Mouse (Mus musculus) intestine, postnatal 0 days (tissue): ENCODE data around the gene Slc44a5. TPM values are rescaled to one million over a fixed set of nuclear protein-coding genes. Genes with fewer than 3 reads are reported as not detected.

Experiments
- ATAC-seq: fragments of 200-750 bp; cut with Nextera tagmentation; 2 replicates; pipeline ENCODE4 v1.8.0; 2017; ENCODE audit warnings: mild to moderate bottlenecking, moderate TSS enrichment, moderate library complexity
- H3K27ac ChIP-seq: fragments of 300-500 bp; sonication (generic); 2 replicates; pipeline ENCODE4 v1.5.1; 2014; ENCODE audit warnings: mild to moderate bottlenecking, low read depth, low read length, moderate library complexity
- H3K27me3 ChIP-seq: fragments of 300-500 bp; sonication (generic); replicated peaks from 2 replicates; pipeline ENCODE4 v1.6.1; 2014; ENCODE audit warnings: low read length, mixed read lengths; ENCODE audit not compliant: control insufficient read depth, insufficient read depth
- H3K36me3 ChIP-seq: fragments of 300-500 bp; sonication (generic); 2 replicates; pipeline ENCODE4 v1.6.1; 2014; ENCODE audit warnings: mild to moderate bottlenecking, moderate library complexity; ENCODE audit not compliant: control insufficient read depth, insufficient read depth
- H3K4me1 ChIP-seq: fragments of 300-500 bp; sonication (generic); replicated peaks from 2 replicates; pipeline ENCODE4 v1.6.1; 2014; ENCODE audit warnings: antibody characterized with exemption, low read length, mixed read lengths; ENCODE audit not compliant: control insufficient read depth, insufficient read depth
- H3K4me2 ChIP-seq: fragments of 300-500 bp; sonication (generic); replicated peaks from 2 replicates; pipeline ENCODE4 v1.6.1; 2014; ENCODE audit warnings: low read depth, mild to moderate bottlenecking, moderate library complexity
- H3K4me3 ChIP-seq: fragments of 300-500 bp; sonication (generic); 2 replicates; pipeline ENCODE4 v1.5.1; 2014; ENCODE audit warnings: low read depth, low read length
- H3K9ac ChIP-seq: fragments of 300-500 bp; sonication (generic); 2 replicates; pipeline ENCODE4 v1.6.1; 2014; ENCODE audit warnings: mild to moderate bottlenecking, low read depth, low read length
- H3K9me3 ChIP-seq: fragments of 300-500 bp; sonication (generic); 2 replicates; pipeline ENCODE4 v1.6.1; 2016; ENCODE audit warnings: mixed run types; ENCODE audit not compliant: control insufficient read depth
- CTCF ChIP-seq: sonication (generic); IDR thresholded peaks from 2 replicates; pipeline ENCODE4 v1.5.1; 2016; ENCODE audit warnings: low read depth, mild to moderate bottlenecking, control low read depth, antibody characterized with exemption, moderate library complexity
- WGBS: fragments of 180-500 bp; shearing (Covaris S2); extraction: QIAGEN DNeasy Blood & Tissue Kit; methylation state at CpG from one replicate; pipeline ENCODE4 v1.1.7; 2014; 5-methylcytosine and 5-hydroxymethylcytosine counted together
- polyA plus RNA-seq: library from polyadenylated mRNA; unstranded; fragments of >200 nt; fragmentation: Nextera tagmentation; extraction: Ambion mirVana; gene quantifications from 2 replicates; pipeline ENCODE4 v1.2.1, GENCODE M21; 2015

The Slc44a5 gene
- polyA plus RNA-seq, 1 experiment from 2014 or later = 0.43 TPM

DNA sequence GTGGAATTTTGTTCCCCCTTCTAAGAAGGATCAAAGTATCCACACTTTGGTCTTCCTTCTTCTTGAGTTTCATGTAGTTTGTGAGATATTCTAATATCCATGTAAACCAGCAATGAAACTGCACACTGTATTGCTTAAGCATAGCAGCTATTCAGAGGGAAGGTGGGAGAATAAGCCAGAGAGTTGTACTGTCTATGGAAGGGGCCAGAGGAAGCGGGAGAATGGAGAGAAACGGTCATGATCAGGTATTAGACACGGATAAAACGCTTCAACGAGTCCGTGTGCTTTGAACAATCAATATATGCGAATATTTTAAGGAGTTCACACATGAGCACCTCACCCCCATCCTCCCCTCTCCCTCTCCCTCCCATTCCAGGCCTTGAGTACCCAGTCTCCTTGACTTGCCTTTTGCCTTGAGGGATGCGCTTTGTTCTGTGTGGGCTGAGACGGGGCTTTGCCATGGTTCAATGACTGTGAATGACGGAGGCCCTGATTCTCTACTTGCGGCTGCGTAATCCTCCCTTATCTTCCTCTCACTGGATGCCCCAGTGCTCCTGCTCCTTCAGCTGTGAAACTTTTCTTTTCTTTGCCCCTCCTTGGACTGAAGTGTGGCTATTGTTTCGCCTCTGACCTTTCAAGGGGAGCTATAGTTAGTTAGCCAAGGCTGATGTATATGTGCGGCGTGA lies 151.8 kb downstream of the Slc44a5 start:
- H3K4me2 ChIP-seq = no peak overlapping the region
- WGBS = 84% methylated on average over 15 of the region's 15 CpGs
- ATAC-seq = no peak
- no peak overlapping the region for H3K4me3 ChIP-seq
- no peak for TF ChIP-seq CTCF
- no peak overlapping the region for H3K27ac ChIP-seq
- no peaks in the 10 kb centered on the region for H3K9me3 ChIP-seq
- H3K27me3 ChIP-seq = no peaks in the 10 kb centered on the region
- no peaks in the 10 kb centered on the region for H3K36me3 ChIP-seq
- H3K9ac ChIP-seq = no peak overlapping the region
- no peaks in the 10 kb centered on the region for H3K4me1 ChIP-seq

DNA sequence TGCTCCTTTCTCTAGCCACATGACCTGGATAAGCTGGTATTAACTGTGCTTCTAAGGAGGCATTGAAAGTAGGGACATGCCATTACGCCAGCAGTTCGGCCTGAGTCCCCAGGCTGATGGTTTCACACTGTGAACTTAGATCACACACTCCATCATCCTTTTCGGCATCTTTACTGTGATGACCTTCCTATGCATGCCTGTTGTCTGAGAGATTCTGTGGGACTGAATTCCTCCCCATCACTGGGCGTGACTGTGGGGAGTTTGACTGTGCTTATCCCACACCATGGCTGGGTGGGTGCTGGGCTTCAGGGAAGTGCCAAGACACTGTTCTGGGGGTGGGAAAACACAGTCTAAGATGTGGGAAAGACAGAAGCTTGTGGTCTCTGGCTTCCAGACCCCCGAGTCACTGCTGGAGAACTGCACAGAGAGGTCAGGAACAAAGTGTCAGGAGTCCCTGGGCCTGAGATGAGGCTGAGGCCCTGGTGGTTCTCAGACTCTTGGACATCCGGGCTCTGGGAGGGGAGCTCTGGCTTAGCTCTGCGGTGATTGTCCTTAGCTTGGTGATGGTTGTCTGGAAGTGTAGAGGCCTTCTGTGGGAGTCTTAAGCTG lies 152.6 kb downstream of the Slc44a5 start:
- H3K27me3 ChIP-seq = no peaks in the 10 kb centered on the region
- TF ChIP-seq CTCF = no peak
- no peak for ATAC-seq
- no peaks in the 10 kb centered on the region for H3K36me3 ChIP-seq
- no peak overlapping the region for H3K4me3 ChIP-seq
- H3K4me2 ChIP-seq = no peak overlapping the region
- H3K27ac ChIP-seq = no peak overlapping the region
- H3K9me3 ChIP-seq = no peaks in the 10 kb centered on the region
- H3K9ac ChIP-seq = no peak overlapping the region
- no peaks in the 10 kb centered on the region for H3K4me1 ChIP-seq
- 81% methylated on average over 7 of the region's 7 CpGs for WGBS

DNA sequence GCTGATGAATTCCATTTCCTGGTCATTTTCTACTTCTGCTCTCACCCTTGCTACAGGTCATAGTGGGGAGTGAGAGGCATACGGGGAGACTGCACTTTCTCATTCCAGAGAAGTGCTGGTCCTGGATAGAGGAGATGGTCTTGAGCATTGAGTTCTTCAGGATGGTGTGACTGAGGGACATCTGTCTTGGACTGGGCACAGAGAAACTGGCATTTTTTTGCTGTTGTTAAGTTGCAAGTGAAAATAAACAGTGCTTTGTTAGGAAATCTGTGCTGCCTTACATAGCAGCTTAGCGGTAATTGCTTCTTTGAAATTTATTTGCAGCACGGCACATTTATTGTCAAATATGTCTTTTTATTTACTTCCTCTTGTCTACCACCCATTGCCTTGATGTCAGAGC lies 154.0 kb downstream of the Slc44a5 start:
- TF ChIP-seq CTCF = no peak
- Histone ChIP-seq H3K27ac (no peak overlapping the region), H3K9ac (no peak overlapping the region), H3K4me3 (no peak overlapping the region), H3K4me2 (no peak overlapping the region), H3K27me3 (no peaks in the 10 kb centered on the region), H3K36me3 (no peaks in the 10 kb centered on the region), H3K9me3 (no peaks in the 10 kb centered on the region), H3K4me1 (no peaks in the 10 kb centered on the region)
- whole genome bisulfite sequencing = 86% methylated on average over 3 of the region's 3 CpGs
- ATAC-seq = no peak

DNA sequence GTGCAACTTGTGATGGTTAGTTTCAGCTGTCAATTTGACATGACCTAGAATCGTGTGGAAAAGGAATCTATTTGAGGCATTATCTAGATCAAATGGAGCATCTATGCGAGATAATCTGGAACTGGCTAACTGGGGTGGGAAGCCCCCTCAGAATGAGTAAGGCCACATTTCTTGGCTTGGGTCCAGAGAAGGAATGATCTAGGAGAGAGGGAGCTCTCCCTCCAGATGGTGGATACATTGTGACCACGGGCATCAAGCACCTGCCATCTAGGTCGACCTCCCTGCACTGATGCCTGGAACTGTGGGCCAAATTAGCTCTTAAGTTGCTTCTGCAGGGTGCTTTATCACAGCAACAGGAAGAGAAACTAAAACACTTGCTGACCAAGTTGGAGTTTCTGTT lies 155.8 kb downstream of the Slc44a5 start:
- no peak overlapping the region for H3K4me3 ChIP-seq
- H3K36me3 ChIP-seq = no peaks in the 10 kb centered on the region
- no peak for ATAC-seq
- H3K27me3 ChIP-seq = no peaks in the 10 kb centered on the region
- no peaks in the 10 kb centered on the region for H3K9me3 ChIP-seq
- H3K9ac ChIP-seq = no peak overlapping the region
- no peaks in the 10 kb centered on the region for H3K4me1 ChIP-seq
- TF ChIP-seq CTCF = no peak
- 65% methylated on average over 4 of the region's 4 CpGs for WGBS
- H3K27ac ChIP-seq = no peak overlapping the region
- no peak overlapping the region for H3K4me2 ChIP-seq

DNA sequence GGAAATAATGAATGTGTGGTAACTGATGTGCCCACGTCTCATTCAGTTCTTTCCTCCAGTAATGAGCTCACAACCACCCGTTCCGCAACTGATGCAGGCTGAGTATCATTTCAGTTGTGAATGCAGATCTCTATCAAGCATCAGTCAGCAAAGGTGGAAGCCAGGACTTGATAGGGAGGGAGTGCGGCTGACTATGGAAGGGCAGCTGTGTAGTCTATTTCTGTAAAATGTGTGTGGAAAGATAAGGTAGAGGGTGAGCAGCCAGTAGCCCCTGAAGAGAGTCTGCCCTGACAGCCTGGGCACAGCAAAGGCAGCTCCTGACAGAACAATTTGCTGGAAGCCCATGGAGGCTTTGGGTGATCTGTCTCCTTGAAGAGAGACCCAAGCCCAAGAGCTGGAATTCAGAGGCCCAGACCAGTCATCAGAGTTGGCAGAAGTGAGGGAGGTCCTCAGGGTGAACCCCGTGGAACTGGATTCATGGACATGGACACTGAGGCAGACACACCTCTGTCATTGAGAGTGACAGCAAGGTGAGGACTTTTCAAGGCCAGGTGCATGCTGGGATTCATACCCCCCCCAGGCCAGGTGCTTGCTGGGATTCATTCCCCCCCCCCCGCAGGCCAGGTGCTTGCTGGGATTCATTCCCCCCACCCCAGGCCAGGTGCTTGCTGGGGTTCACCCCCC lies 157.3 kb downstream of the Slc44a5 start:
- no peaks in the 10 kb centered on the region for H3K9me3 ChIP-seq
- no peak overlapping the region for H3K4me2 ChIP-seq
- no peak for TF ChIP-seq CTCF
- ATAC-seq = no peak
- no peaks in the 10 kb centered on the region for H3K4me1 ChIP-seq
- no peak overlapping the region for H3K4me3 ChIP-seq
- no peak overlapping the region for H3K27ac ChIP-seq
- WGBS = 88% methylated on average over 6 of the region's 6 CpGs
- H3K9ac ChIP-seq = no peak overlapping the region
- no peaks in the 10 kb centered on the region for H3K27me3 ChIP-seq
- H3K36me3 ChIP-seq = no peaks in the 10 kb centered on the region

DNA sequence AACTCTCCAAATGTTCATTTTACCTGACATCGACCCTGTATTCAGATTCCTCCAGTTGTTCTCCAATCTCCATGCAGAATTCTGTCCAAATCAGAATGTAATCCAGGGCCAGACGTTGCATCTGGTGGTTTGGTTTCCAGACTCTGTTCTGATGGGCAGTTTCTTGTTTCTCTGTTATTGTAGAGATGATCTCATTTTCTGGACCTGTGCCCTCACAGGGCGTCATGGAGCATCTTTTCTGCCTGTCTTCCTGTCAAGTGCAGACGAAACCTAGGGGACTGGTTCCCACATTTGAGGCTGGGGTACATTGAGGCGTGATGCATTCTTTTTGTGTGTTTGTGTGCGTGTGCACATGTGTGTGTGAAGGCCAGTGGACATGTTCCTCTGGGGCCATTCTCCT lies 160.8 kb downstream of the Slc44a5 start:
- no peaks in the 10 kb centered on the region for H3K27me3 ChIP-seq
- no peaks in the 10 kb centered on the region for H3K4me1 ChIP-seq
- no peaks in the 10 kb centered on the region for H3K9me3 ChIP-seq
- H3K27ac ChIP-seq = no peak overlapping the region
- no peak for TF ChIP-seq CTCF
- H3K9ac ChIP-seq = no peak overlapping the region
- no peak for ATAC-seq
- H3K4me2 ChIP-seq = no peak overlapping the region
- no peak overlapping the region for H3K4me3 ChIP-seq
- 73% methylated on average over 6 of the region's 6 CpGs for WGBS
- H3K36me3 ChIP-seq = no peaks in the 10 kb centered on the region
